17 mouse cellular contexts compared by ENCODE assay signal in genomic region chr5:136077001-136077550, GRCm38 (mm10). TPM values are rescaled to one million over a fixed set of nuclear protein-coding genes. Genes with fewer than 3 reads are reported as not detected.
A peak's percentile ranks its signal among the peaks of the same experiment; 100 is the strongest.
DNase-seq lines count a peak whose midpoint lies in the region; ATAC-seq and TF ChIP-seq lines count a peak whose summit lies in the region.
"Had no signal": no experiment of that assay in that cellular context is flagged by ENCODE, and none has a peak within 500 bp of the region (broad histone marks: within the 10 kb centered on the region; RNA-seq: fewer than 3 reads in every experiment).

No protein-coding gene starts in this region.

- 0 out of 2 replicates have a peak, but pooled peaks have one; percentile 26 for ATAC-seq in common myeloid progenitor, adult 5-6 weeks (replicated peaks; ENCODE audit: low read depth, poor library complexity, severe bottlenecking)
- ATAC-seq in midbrain, embryonic 16.5 days: no peak
- ATAC-seq: midbrain, embryonic 13.5 days had no signal

- no peaks in the 10 kb centered on the region for H3K27me3 ChIP-seq in C2C12 (ENCODE audit: control insufficient read depth, insufficient read depth, insufficient read length)
- H3K27me3 ChIP-seq in midbrain, embryonic 16.5 days (ENCODE audit: control insufficient read depth, insufficient read depth, low read depth, low read length): no peaks in the 10 kb centered on the region
- H3K27me3 ChIP-seq: lung, embryonic 15.5 days; midbrain, embryonic 13.5 days had no signal

- no peak overlapping the region for H3K4me3 ChIP-seq in C2C12 (ENCODE audit: insufficient read depth, poor library complexity, severe bottlenecking)
- H3K4me3 ChIP-seq in midbrain, embryonic 16.5 days (ENCODE audit: low read depth, low read length): no peak overlapping the region
- H3K4me3 ChIP-seq: forebrain, embryonic 10.5 days; lung, embryonic 15.5 days; midbrain, embryonic 13.5 days had no signal

- no peaks in the 10 kb centered on the region for H3K9me3 ChIP-seq in midbrain, embryonic 16.5 days (replicated peaks; ENCODE audit: control insufficient read depth, low read length, poor library complexity, severe bottlenecking)
- H3K9me3 ChIP-seq: forebrain, embryonic 10.5 days; lung, embryonic 15.5 days; midbrain, embryonic 13.5 days had no signal

- 89% methylated on average over 9 of the region's 9 CpGs for WGBS in midbrain, embryonic 16.5 days

- H3K4me1 ChIP-seq in midbrain, embryonic 16.5 days (ENCODE audit: control insufficient read depth, insufficient read depth, low read length): no peaks in the 10 kb centered on the region
- H3K4me1 ChIP-seq: forebrain, embryonic 10.5 days; midbrain, embryonic 13.5 days had no signal

- no peaks in the 10 kb centered on the region for H3K79me2 ChIP-seq in C2C12 (ENCODE audit: control insufficient read depth, insufficient read depth)

- no peaks in the 10 kb centered on the region for H3K79me3 ChIP-seq in C2C12 (ENCODE audit: low read depth)

- no peak overlapping the region for H3K9ac ChIP-seq in midbrain, embryonic 16.5 days (ENCODE audit: low read depth, low read length)
- H3K9ac ChIP-seq: hindbrain, embryonic 14.5 days; lung, embryonic 15.5 days; midbrain, embryonic 13.5 days had no signal

- H3K36me3 ChIP-seq in C2C12 (ENCODE audit: control insufficient read depth, insufficient read depth): no peaks in the 10 kb centered on the region
- H3K36me3 ChIP-seq in midbrain, embryonic 16.5 days (ENCODE audit: control insufficient read depth, insufficient read depth, low read length): no peaks in the 10 kb centered on the region
- H3K36me3 ChIP-seq: forebrain, embryonic 10.5 days; lung, embryonic 15.5 days; midbrain, embryonic 13.5 days had no signal

- intact Hi-C loops in heart, postnatal 36 days (cut with DNase I): no loop called here
- intact Hi-C loops in left cerebral cortex, postnatal 14 days (cut with DNase I): no loop called here

- no peak overlapping the region for H3K27ac ChIP-seq in midbrain, embryonic 16.5 days (ENCODE audit: low read length)
- H3K27ac ChIP-seq: forebrain, embryonic 10.5 days; hindbrain, embryonic 14.5 days; lung, embryonic 15.5 days; midbrain, embryonic 13.5 days had no signal

- no peak overlapping the region for H3ac ChIP-seq in C2C12 (ENCODE audit: control insufficient read depth, insufficient read length, low read depth)

- peak; percentile 45 to 58 for DNase-seq in heart, adult 9 months (ENCODE audit: low spot score in 2 of 2)
- DNase-seq in heart, postnatal 36 days: no peak
- DNase-seq in kidney, postnatal 14 days: peak; percentile 40
- DNase-seq in left cerebral cortex, postnatal 14 days (ENCODE audit: low spot score in 2 of 2): no peak
- DNase-seq: adrenal gland, postnatal 25 days; cerebellum, adult 9-10 months; gastrocnemius, postnatal 14 days; left cerebral cortex, postnatal 4 days; retina, postnatal 1 day; thymus, postnatal 4 days had no signal

- no peak overlapping the region for H3K4me2 ChIP-seq in midbrain, embryonic 16.5 days (ENCODE audit: low read length)
- H3K4me2 ChIP-seq: hindbrain, embryonic 14.5 days; lung, embryonic 15.5 days; midbrain, embryonic 13.5 days had no signal

- TF ChIP-seq CTCF in C2C12 (IDR thresholded peaks at IDR 0.05; ENCODE audit: control insufficient read depth, insufficient read depth, insufficient read length): no peak

TF ChIP-seq in C2C12, 6 proteins besides CTCF, POLR2A, EP300 and RAD21:
- TF ChIP-seq MYOG (IDR thresholded peaks at IDR 0.05; ENCODE audit: control insufficient read depth, extremely low read depth, insufficient read length) (no peak), USF1 (IDR thresholded peaks at IDR 0.05; ENCODE audit: low read depth) (peak; percentile 14)
TF ChIP-seq in C2C12: peak in this region for 1.

RNA-seq across cellular contexts. Expression of gene Rasa4, which starts 6.6 kb away (rescaled TPM):
- total RNA-seq in heart, postnatal 36 days (2021): 1 to 10 TPM; 6.4 to 9.2 TPM
- polyA plus RNA-seq in C2C12 (2012; fragmentation: generic; extraction: Trizol): 37.6 TPM
- total RNA-seq in common myeloid progenitor, adult 5-6 weeks (2017): 23.9 and 35.9 TPM in 2 replicates
- 22.0 and 29.1 TPM in 2 replicates for polyA plus RNA-seq in midbrain, embryonic 16.5 days (2015; fragmentation: Nextera tagmentation; extraction: Ambion mirVana)
- total RNA-seq in left cerebral cortex, postnatal 14 days (2021): 1 to 10 TPM; 3.2 to 6.7 TPM

RNA-seq across cellular contexts. Expression of gene Upk3bl, which starts 22.8 kb away (rescaled TPM):
- total RNA-seq in heart, postnatal 36 days (2021): not detected
- 0.11 TPM for polyA plus RNA-seq in C2C12 (2012; fragmentation: generic; extraction: Trizol)
- not detected in 2 replicates for total RNA-seq in common myeloid progenitor, adult 5-6 weeks (2017)
- 0.19 TPM in 1 of 2 replicates, not detected in the other for polyA plus RNA-seq in midbrain, embryonic 16.5 days (2015; fragmentation: Nextera tagmentation; extraction: Ambion mirVana)
- total RNA-seq in left cerebral cortex, postnatal 14 days (2021): not detected
- total RNA-seq: adrenal gland, postnatal 25 days; left cerebral cortex, postnatal 4 days had no signal
- polyA plus RNA-seq: hindbrain, embryonic 14.5 days; midbrain, embryonic 13.5 days had no signal

RNA-seq across cellular contexts. Expression of gene Upk3b, which starts 38.8 kb away (rescaled TPM):
- total RNA-seq in heart, postnatal 36 days (2021): 10 to 100 TPM; 17.9 to 28.6 TPM
- polyA plus RNA-seq in C2C12 (2012; fragmentation: generic; extraction: Trizol): 0.01 TPM
- not detected in 2 replicates for total RNA-seq in common myeloid progenitor, adult 5-6 weeks (2017)
- 0.05 TPM in 1 of 2 replicates, not detected in the other for polyA plus RNA-seq in midbrain, embryonic 16.5 days (2015; fragmentation: Nextera tagmentation; extraction: Ambion mirVana)
- not detected for total RNA-seq in left cerebral cortex, postnatal 14 days (2021)
- total RNA-seq: gastrocnemius, postnatal 14 days; left cerebral cortex, postnatal 4 days had no signal
- polyA plus RNA-seq: forebrain, embryonic 10.5 days; hindbrain, embryonic 14.5 days; midbrain, embryonic 13.5 days had no signal

RNA-seq across cellular contexts. Expression of gene Polr2j, which starts 39.4 kb away (rescaled TPM):
- total RNA-seq in heart, postnatal 36 days (2021): 10 to 100 TPM; 74.0 to 76.8 TPM
- 206 TPM for polyA plus RNA-seq in C2C12 (2012; fragmentation: generic; extraction: Trizol)
- total RNA-seq in common myeloid progenitor, adult 5-6 weeks (2017): 158 and 163 TPM in 2 replicates
- 190 and 194 TPM in 2 replicates for polyA plus RNA-seq in midbrain, embryonic 16.5 days (2015; fragmentation: Nextera tagmentation; extraction: Ambion mirVana)
- total RNA-seq in left cerebral cortex, postnatal 14 days (2021): 10 to 100 TPM; 86.2 to 86.3 TPM

RNA-seq across cellular contexts. Expression of gene Lrwd1, which starts 58.8 kb away (rescaled TPM):
- 1 to 10 TPM; 5.7 to 6.6 TPM for total RNA-seq in heart, postnatal 36 days (2021)
- polyA plus RNA-seq in C2C12 (2012; fragmentation: generic; extraction: Trizol): 52.1 TPM
- 48.9 and 57.0 TPM in 2 replicates for total RNA-seq in common myeloid progenitor, adult 5-6 weeks (2017)
- polyA plus RNA-seq in midbrain, embryonic 16.5 days (2015; fragmentation: Nextera tagmentation; extraction: Ambion mirVana): 27.1 and 28.1 TPM in 2 replicates
- total RNA-seq in left cerebral cortex, postnatal 14 days (2021): 10 to 100 TPM; 12.4 to 14.1 TPM

Comparison
In these comparisons a context has a peak if more than half of its experiments do, and no peak if none do; other contexts are left out.
1. DNase-seq: peak in heart, adult 9 months (2 of 2) and kidney, postnatal 14 days (single experiment); none in heart, postnatal 36 days (0 of 2) and left cerebral cortex, postnatal 14 days (0 of 2).
2. RNA of gene Upk3b, which starts 38.8 kb away (total RNA-seq): 17.9 to 28.6 TPM in heart, postnatal 36 days; not detected in common myeloid progenitor, adult 5-6 weeks and not detected in left cerebral cortex, postnatal 14 days; every median in the first group is over 10 times any median in the second.